Mouse (Mus musculus) Patski (cell line): ENCODE measurements at regions not wholly inside any gene's neighbourhood (a gene's known extent, or its start where the extent isn't known, plus 50 kb on each side); places are given as distances from the start of the nearest gene placed in this dataset.

ENCODE experiments used
- ATAC-seq: fragments of 100-300 bp; one replicate; pipeline ENCODE4 v1.8.0; 2021
- CTCF ChIA-PET: fragments of 350-600 bp; sonication (Branson Sonifier 250); formaldehyde crosslinking; loops from one replicate; lab custom pipeline; 2022; ENCODE audit warnings: inconsistent platforms; lab: Charles Lee
- POLR2A ChIA-PET: fragments of 350-600 bp; sonication (Branson Sonifier 250); formaldehyde crosslinking; loops from one replicate; lab custom pipeline; 2022; ENCODE audit warnings: antibody characterized with exemption, inconsistent platforms; lab: Charles Lee
- DNase-seq: peaks from one replicate; pipeline ENCODE4 v3.0.0-alpha.2; 2011; ENCODE audit warnings: low read depth, low spot score
- H3K27me3 ChIP-seq: fragments of 371-371 bp; one replicate; pipeline ENCODE4 v1.5.1; 2021
- CTCF ChIP-seq: fragments of 100-300 bp; IDR thresholded peaks from one replicate; pipeline ENCODE4 v1.5.1; 2021
- in situ Hi-C: fragments of 300-500 bp; cut with MboI; formaldehyde crosslinking; loops from 3 replicates; pipeline ENCODE4 v1.11.1; 2018; ENCODE audit warnings: low pct_unique_long_range_greater_than_20kb, mixed read lengths

DNA sequence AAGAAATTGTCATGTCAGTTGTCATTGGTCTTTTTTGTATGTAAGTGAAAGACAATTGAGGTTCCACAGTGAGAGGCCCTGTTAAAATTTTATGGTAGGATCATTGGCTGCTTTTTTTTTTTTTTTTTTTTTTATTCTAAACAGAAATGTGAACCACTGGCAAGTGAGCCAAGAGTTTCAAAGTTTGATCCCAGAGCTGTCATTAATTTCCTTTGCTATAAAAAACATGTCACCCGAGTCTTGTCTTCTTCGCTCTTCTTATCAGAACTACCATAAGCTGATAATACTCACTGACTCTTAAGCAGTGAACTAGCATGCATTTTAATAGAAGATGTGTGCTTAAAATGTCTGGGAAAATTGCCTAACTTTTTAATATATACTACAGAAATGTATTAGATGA is 1204.4 kb upstream of the Adgrl4 start:
- H3K27me3 ChIP-seq = peaks cover 5% of the 10 kb centered on the region
- in situ Hi-C loops = no loop called here
- no peak for ATAC-seq
- TF ChIP-seq CTCF = no peak
- POLR2A ChIA-PET = no interaction called here
- CTCF ChIA-PET = interaction anchor here (1.0 to 1.6 kb wide), 2 partner anchors 11 to 14 kb away, joined by 3 to 4 read pairs; no protein-coding TSS in a partner anchor
- no peak for DNase-seq

GRCm38 (mm10) chr3:150236946-150237600 is 1200.6 kb upstream of the Adgrl4 start:
- ChIA-PET POLR2A (no interaction called here), CTCF (no interaction called here)
- peaks cover 6% of the 10 kb centered on the region for H3K27me3 ChIP-seq
- ATAC-seq (no peak), DNase-seq (no peak)
- no peak for TF ChIP-seq CTCF
- in situ Hi-C loops = no loop called here

- in situ Hi-C loops = no loop called here
- ChIA-PET POLR2A (no interaction called here), CTCF (interaction anchor here (0.9 kb wide), 1 partner anchor 11 kb away, joined by 4 read pairs; no protein-coding TSS in a partner anchor)
- no peak for DNase-seq
- no peak for TF ChIP-seq CTCF
- H3K27me3 ChIP-seq = no peaks in the 10 kb centered on the region
- ATAC-seq = no peak
These were observed 1162.6 kb upstream of the Adgrl4 start for GRCm38 (mm10) chr3:150275038-150275437.

DNA sequence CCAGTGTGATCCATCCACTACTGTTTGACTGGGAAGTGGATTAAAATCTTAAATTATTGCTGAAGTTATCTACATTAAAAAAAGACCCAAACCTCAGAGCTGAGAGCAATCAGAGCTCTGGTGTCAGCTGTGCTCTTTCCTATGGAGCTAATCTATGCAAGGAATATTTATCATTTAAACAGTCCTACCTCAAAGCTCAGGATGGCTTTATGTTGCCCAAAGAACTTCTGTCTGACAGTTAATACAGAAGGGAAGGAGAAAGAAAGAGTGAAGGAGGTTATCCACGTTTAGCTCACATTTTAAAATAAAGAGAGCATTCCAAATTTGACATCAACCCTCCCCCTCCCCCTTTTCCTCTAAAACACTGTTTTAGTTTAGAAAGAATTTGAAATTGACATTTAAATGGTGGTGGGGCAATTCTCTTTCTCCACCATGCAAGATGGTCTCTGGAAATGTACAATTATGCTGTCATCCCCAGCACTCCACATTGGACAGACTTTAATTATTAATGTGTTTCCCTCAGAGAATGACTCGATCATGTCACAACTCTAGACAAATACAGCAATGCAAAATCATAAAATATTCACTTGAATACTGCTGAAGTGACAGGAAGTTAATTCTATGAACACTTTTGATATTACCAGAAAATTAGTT is 1141.5 kb upstream of the Adgrl4 start:
- POLR2A ChIA-PET = no interaction called here
- CTCF ChIA-PET = no interaction called here
- in situ Hi-C loops = no loop called here
- DNase-seq (no peak), ATAC-seq (no peak)
- H3K27me3 ChIP-seq = no peaks in the 10 kb centered on the region
- no peak for TF ChIP-seq CTCF

- POLR2A ChIA-PET = no interaction called here
- in situ Hi-C loops = no loop called here
- CTCF ChIA-PET = no interaction called here
- no peak for ATAC-seq
- H3K27me3 ChIP-seq = no peaks in the 10 kb centered on the region
- no peak for TF ChIP-seq CTCF
- DNase-seq = no peak
These were observed 1108.9 kb upstream of the Adgrl4 start for GRCm38 (mm10) chr3:150328811-150329210.

DNA sequence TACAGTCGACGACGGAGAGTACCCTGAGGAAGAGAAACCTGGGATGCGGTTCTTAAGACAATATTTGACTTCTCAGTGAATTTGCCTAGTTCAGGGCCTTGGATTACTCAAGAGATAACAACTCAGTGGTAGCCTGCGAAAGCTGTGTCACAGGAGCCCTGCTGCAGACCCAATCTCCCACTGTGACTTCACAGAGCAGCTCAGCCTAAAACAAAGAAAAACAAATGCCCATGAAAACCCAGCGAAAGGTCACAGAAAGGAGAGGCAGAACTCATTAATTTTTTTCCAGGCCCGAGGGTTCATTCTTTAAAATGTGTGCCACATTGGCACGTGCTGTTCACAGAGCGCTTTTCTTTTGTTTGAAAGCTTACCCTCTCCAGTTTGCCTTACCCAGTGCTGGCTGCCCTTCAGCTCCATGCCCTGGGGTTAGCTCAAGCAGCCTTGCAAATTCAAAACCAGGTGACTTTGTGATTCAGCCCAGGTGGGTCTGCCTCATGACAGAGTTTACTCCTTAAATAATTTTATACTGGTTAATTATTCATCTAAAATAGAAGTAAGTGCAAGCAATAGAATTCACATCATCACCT is 1085.5 kb upstream of the Adgrl4 start:
- no peaks in the 10 kb centered on the region for H3K27me3 ChIP-seq
- ChIA-PET CTCF (interaction anchor here (1.0 kb wide), 1 partner anchor 32 kb away, joined by 3 read pairs; no protein-coding TSS in a partner anchor), POLR2A (no interaction called here)
- no peak for TF ChIP-seq CTCF
- in situ Hi-C loops = no loop called here
- no peak for ATAC-seq
- no peak for DNase-seq

- ChIA-PET POLR2A (no interaction called here), CTCF (no interaction called here)
- no peak for ATAC-seq
- DNase-seq = no peak
- TF ChIP-seq CTCF = no peak
- H3K27me3 ChIP-seq = no peaks in the 10 kb centered on the region
- in situ Hi-C loops = no loop called here
These were observed 1071.9 kb upstream of the Adgrl4 start for GRCm38 (mm10) chr3:150365766-150366165.

DNA sequence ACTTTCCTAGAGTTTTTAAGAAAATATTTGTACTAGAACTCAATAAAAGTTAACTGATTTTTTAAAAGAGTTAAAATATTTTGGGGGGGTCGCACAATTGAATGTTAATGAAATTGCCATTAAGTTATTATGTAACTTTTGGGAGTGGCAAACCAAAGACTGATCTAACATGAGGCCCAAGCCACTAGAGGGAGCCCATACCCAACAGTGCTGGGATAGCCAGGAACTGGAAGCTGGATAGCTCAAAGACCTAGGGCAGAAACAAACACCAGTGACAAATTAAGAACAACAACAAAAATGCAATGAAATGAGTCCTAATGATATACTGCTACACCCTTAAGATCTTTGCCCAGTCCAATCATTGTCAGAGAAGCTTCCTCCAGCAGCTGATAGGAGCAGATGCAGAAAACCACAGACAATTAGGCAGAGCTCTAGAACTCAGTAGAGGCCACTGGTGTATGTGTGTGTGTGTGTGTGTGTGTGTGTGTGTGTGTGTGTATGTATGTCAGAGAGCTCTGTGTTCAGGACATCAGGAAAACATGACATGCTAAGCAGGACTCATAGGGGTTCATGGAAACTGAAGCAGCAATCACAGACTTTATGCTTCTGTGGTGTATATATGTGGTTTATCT is 1052.6 kb upstream of the Adgrl4 start:
- DNase-seq = no peak

DNA sequence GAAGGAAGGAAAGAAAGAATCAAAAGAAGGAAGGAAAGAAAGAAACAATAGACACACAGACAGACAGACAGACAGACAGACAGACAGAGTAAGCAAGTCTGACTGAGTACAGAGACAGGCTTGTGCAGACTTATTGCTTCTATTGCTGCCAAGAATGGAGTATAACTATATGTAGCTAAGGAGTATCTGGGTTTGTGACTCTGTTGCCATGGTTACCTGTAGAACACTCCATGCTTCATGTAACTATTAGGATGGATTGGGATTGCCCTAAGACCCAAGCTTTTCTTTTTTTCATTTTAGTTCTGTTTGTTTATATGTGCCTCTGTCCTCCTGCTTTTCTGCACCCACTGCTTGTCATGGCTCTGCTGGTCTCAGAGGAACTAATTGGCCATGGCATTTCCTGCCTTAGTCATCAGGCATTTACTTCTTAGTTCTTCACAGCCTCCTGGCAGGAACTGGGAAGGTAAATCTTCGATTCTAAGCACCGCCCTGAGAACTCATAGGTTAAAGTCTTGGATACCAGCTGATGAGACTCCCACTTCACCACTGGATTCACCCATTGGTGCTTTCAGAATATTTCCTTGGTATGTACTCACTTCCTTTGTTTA is 1035.9 kb upstream of the Adgrl4 start:
- DNase-seq (no peak), ATAC-seq (peak; percentile 67)
- in situ Hi-C loops = no loop called here
- POLR2A ChIA-PET = no interaction called here
- CTCF ChIA-PET = no interaction called here
- TF ChIP-seq CTCF = no peak
- no peaks in the 10 kb centered on the region for H3K27me3 ChIP-seq

More for the DNA sequence above, 1052.6 kb upstream of the Adgrl4 start:
- in situ Hi-C loops = loop anchor here (10.0 kb wide), 3 partner anchors 620 to 1180 kb away; no protein-coding TSS in a partner anchor
- TF ChIP-seq CTCF = peak; percentile 79
- no peaks in the 10 kb centered on the region for H3K27me3 ChIP-seq
- POLR2A ChIA-PET = no interaction called here
- CTCF ChIA-PET = interaction anchor here (0.7 to 2.0 kb wide), 11 partner anchors 9 to 885 kb away, joined by 3 to 9 read pairs (median 3); no protein-coding TSS in a partner anchor
- ATAC-seq = no peak

GRCm38 (mm10) chr3:150406086-150406485 is 1031.6 kb upstream of the Adgrl4 start:
- CTCF ChIA-PET = no interaction called here
- in situ Hi-C loops = no loop called here
- no peak for DNase-seq
- ATAC-seq = no peak
- POLR2A ChIA-PET = no interaction called here
- no peak for TF ChIP-seq CTCF
- H3K27me3 ChIP-seq = no peaks in the 10 kb centered on the region
